28 mouse cellular contexts compared by ENCODE assay signal in genomic region chr12:60074142-60074541, GRCm38 (mm10).
DNase-seq lines count a peak whose midpoint lies in the region; ATAC-seq lines count a peak whose summit lies in the region.
"Had no signal": no experiment of that assay in that cellular context is flagged by ENCODE, and none has a peak within 500 bp of the region (broad histone marks: within the 10 kb centered on the region; RNA-seq: fewer than 3 reads in every experiment).

No protein-coding gene starts in this region.

- no peaks in the 10 kb centered on the region for H3K4me1 ChIP-seq in forebrain, embryonic 16.5 days (replicated peaks; ENCODE audit: control insufficient read depth, insufficient read depth, low read length)
- H3K4me1 ChIP-seq: embryonic facial prominence, embryonic 13.5 days; embryonic facial prominence, embryonic 15.5 days; forebrain, embryonic 10.5 days; forebrain, embryonic 12.5 days had no signal

- H3K9ac ChIP-seq in forebrain, embryonic 16.5 days (replicated peaks; ENCODE audit: low read depth, low read length), result no peak overlapping the region
- H3K9ac ChIP-seq: embryonic facial prominence, embryonic 13.5 days; embryonic facial prominence, embryonic 15.5 days; forebrain, embryonic 12.5 days; forebrain, postnatal 0 days had no signal

- intact Hi-C loops in left cerebral cortex, postnatal 4 days (cut with DNase I), result no loop called here
- intact Hi-C loops in left cerebral cortex, postnatal 10 days (cut with DNase I), result no loop called here

- H3K4me2 ChIP-seq in forebrain, embryonic 16.5 days (ENCODE audit: low read length), result no peak overlapping the region
- H3K4me2 ChIP-seq: embryonic facial prominence, embryonic 13.5 days; embryonic facial prominence, embryonic 15.5 days; forebrain, embryonic 12.5 days had no signal

- no peak overlapping the region for H3K4me3 ChIP-seq in forebrain, embryonic 16.5 days (replicated peaks; ENCODE audit: low read length)
- H3K4me3 ChIP-seq: embryonic facial prominence, embryonic 13.5 days; embryonic facial prominence, embryonic 15.5 days; erythroblast, embryonic 14.5 days; forebrain, embryonic 10.5 days; forebrain, embryonic 12.5 days had no signal

- H3K27ac ChIP-seq in forebrain, embryonic 16.5 days (ENCODE audit: low read length), result no peak overlapping the region
- H3K27ac ChIP-seq: embryonic facial prominence, embryonic 13.5 days; embryonic facial prominence, embryonic 15.5 days; forebrain, embryonic 10.5 days; forebrain, embryonic 12.5 days had no signal

- no peak for ATAC-seq in forebrain, embryonic 16.5 days
- ATAC-seq: activated CD4-positive, CD25-positive, alpha-beta regulatory T cell, adult 4 months; CD4-positive, CD25-positive, alpha-beta regulatory T cell, adult 4 months; forebrain, embryonic 14.5 days; forebrain, postnatal 0 days; Patski had no signal

- peak; percentile 0 for DNase-seq in left cerebral cortex, postnatal 4 days
- DNase-seq in left cerebral cortex, postnatal 10 days (ENCODE audit: extremely low spot score in 1 of 2, low spot score in 2 of 2), result no peak
- peak; percentile 60 for DNase-seq in R1 (ENCODE audit: low read depth, low spot score)
- no peak for DNase-seq in thymus, adult 18-20 months
- DNase-seq: adrenal gland, adult 8-10 months; adrenal gland, postnatal 14 days; adrenal gland, postnatal 36 days; B cell, adult 2 months; cerebellum, adult 11 months; cerebellum, adult 18-20 months; cerebellum, adult 8-10 months; cerebellum, adult 9-11 months; cerebellum, postnatal 14 days; cerebellum, postnatal 36 days; embryo, embryonic 11 days; forebrain, postnatal 0 days had no signal

- no peaks in the 10 kb centered on the region for H3K36me3 ChIP-seq in forebrain, embryonic 16.5 days (ENCODE audit: control insufficient read depth, insufficient read depth)
- H3K36me3 ChIP-seq: embryonic facial prominence, embryonic 13.5 days; embryonic facial prominence, embryonic 15.5 days; forebrain, embryonic 10.5 days; forebrain, embryonic 12.5 days; G1E had no signal

- no peaks in the 10 kb centered on the region for H3K27me3 ChIP-seq in forebrain, embryonic 16.5 days (replicated peaks; ENCODE audit: control insufficient read depth, insufficient read depth, low read length)
- H3K27me3 ChIP-seq: CH12.LX; embryonic facial prominence, embryonic 13.5 days; embryonic facial prominence, embryonic 15.5 days; forebrain, embryonic 12.5 days; Patski had no signal

- 95% methylated on average over 4 of the region's 4 CpGs for WGBS in forebrain, embryonic 16.5 days

- no peaks in the 10 kb centered on the region for H3K9me3 ChIP-seq in forebrain, embryonic 16.5 days (ENCODE audit: control insufficient read depth, low read length)
- H3K9me3 ChIP-seq: embryonic facial prominence, embryonic 13.5 days; embryonic facial prominence, embryonic 15.5 days; forebrain, embryonic 10.5 days; forebrain, embryonic 12.5 days; G1E had no signal

Comparison
In these comparisons a context has a peak if more than half of its experiments do, and no peak if none do; other contexts are left out.
1. DNase-seq: peak in left cerebral cortex, postnatal 4 days (single experiment) and R1 (single experiment); none in left cerebral cortex, postnatal 10 days (0 of 2) and thymus, adult 18-20 months (0 of 2).